Mouse (Mus musculus): ENCODE data around the gene Slc25a26. TPM values are rescaled to one million over a fixed set of nuclear protein-coding genes. Genes with fewer than 3 reads are reported as not detected.

Slc25a26 gene
- polyA plus RNA-seq (2017; shearing (Covaris generic)): 8.5 TPM

DNA sequence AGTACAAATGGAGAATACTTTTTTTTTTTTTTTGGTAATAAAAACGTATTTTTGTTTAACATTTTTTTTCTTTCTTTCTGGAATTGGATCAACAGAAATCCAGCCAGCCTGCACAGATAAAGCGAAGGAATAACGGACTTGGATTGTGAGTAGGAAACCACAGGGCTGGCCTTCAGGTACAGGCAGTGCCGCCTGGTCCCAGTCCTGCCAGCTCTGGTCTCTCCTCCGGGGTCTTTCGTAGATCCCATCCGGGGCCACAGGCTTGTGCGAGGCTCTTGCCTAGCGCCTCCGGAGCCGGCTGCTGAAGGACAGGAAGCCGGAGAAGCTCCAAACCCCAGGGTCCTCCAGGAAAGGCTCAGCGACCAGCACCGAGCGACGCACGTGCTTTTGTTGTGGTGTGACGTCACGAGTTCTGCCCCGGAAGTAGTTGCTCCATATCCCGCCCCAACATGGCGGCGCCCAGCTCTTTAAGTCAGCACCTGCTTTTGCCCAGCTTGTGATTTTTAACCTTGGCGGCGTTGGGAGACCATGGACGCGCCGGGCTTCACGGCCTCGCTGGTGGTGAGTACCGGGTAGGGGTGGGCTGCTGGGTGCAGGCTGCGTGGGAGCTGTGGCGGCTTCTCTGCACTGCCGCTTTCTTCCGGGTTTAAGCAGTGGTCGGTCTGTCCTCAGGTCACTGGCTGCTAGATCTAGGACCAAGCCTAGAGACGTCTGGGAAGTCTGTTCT lies at the start of gene Slc25a26:
Gene Slc25a26, plus strand, starts transcription at position 435 of the 727 bp plus-strand sequence.

Other genes with a start within 250 kb of the Slc25a26 start
- 1.2 TPM for gene Magi1, start 216.4 kb upstream of the Slc25a26 start, polyA plus RNA-seq (2017; shearing (Covaris generic))
- 22.0 TPM for gene Lrig1, start 199.8 kb downstream of the Slc25a26 start, polyA plus RNA-seq (2017; shearing (Covaris generic))